Mouse (Mus musculus) myocyte (in vitro differentiated cells): ENCODE data around the gene Sema6c.

ENCODE experiments used
- E2F4 ChIP-seq: IDR thresholded peaks from one replicate; pipeline ENCODE4 v1.6.1; 2011; ENCODE audit warnings: mild to moderate bottlenecking, control low read depth, moderate library complexity; ENCODE audit not compliant: insufficient read depth
- MAX ChIP-seq: IDR thresholded peaks from one replicate; pipeline ENCODE4 v1.6.1; 2011; ENCODE audit warnings: low read depth, mild to moderate bottlenecking, control low read depth
- MYOD1 ChIP-seq, 3 experiments: IDR thresholded peaks; one replicate each; pipeline ENCODE4 v1.6.1; 2011; ENCODE audit warnings: control low read depth in 2 of 3, low read depth in 2 of 3, mild to moderate bottlenecking in 2 of 3, moderate library complexity in 1 of 3; ENCODE audit not compliant: insufficient read length in 2 of 3, control insufficient read depth in 1 of 3
- MYOG ChIP-seq, 3 experiments: IDR thresholded peaks; one replicate each; pipeline ENCODE4 v1.6.1; 2011; ENCODE audit warnings: control low read depth in 2 of 3, low read depth in 2 of 3, mild to moderate bottlenecking in 2 of 3; ENCODE audit not compliant: insufficient read length in 2 of 3, control insufficient read depth in 1 of 3, insufficient read depth in 1 of 3
- POLR2A ChIP-seq: IDR thresholded peaks from one replicate; pipeline ENCODE4 v1.6.1; 2011; ENCODE audit warnings: low read depth, mild to moderate bottlenecking, control low read depth, moderate library complexity; ENCODE audit not compliant: insufficient read length
- REST ChIP-seq: IDR thresholded peaks from one replicate; pipeline ENCODE4 v1.6.1; 2011; ENCODE audit warnings: mild to moderate bottlenecking, control low read depth, moderate library complexity; ENCODE audit not compliant: insufficient read depth, insufficient read length
- USF1 ChIP-seq: IDR thresholded peaks from one replicate; pipeline ENCODE4 v1.6.1; 2011; ENCODE audit warnings: low read depth, mild to moderate bottlenecking, control low read depth, moderate library complexity

GRCm38 (mm10) chr3:95139586-95140288 lies 20.5 kb upstream of the Sema6c start:
- no peak for TF ChIP-seq REST
- TF ChIP-seq MYOD1 (IDR thresholded peaks at IDR 0.05; ENCODE audit: control insufficient read depth in 1 of 3, insufficient read length in 2 of 3, low read depth in 2 of 3): no peak
- TF ChIP-seq POLR2A: no peak
- no peak for TF ChIP-seq E2F4
- TF ChIP-seq MYOG (IDR thresholded peaks at IDR 0.05; ENCODE audit: control insufficient read depth in 1 of 3, insufficient read depth in 1 of 3, insufficient read length in 2 of 3, low read depth in 2 of 3): no peak
- TF ChIP-seq MAX: no peak
- no peak for TF ChIP-seq USF1
